Mouse (Mus musculus): Measurements from ENCODE around the gene Itpkb.

The Itpkb gene

GRCm38 (mm10) chr1:180397734-180398133 is 67.4 kb downstream of the Itpkb start:
- peak; percentile 75 for DNase-seq (ENCODE audit: low spot score)

- DNase-seq (ENCODE audit: low spot score): peak; percentile 37
These were observed 68.2 kb downstream of the Itpkb start for GRCm38 (mm10) chr1:180398446-180398845.

- no peak for DNase-seq (ENCODE audit: low spot score)
These were observed 70.6 kb downstream of the Itpkb start for GRCm38 (mm10) chr1:180400691-180401455.

GRCm38 (mm10) chr1:180401725-180402124 is 71.4 kb downstream of the Itpkb start:
- peak; percentile 92 for DNase-seq (ENCODE audit: low spot score)

GRCm38 (mm10) chr1:180402481-180403081 is 72.3 kb downstream of the Itpkb start:
- DNase-seq (ENCODE audit: low spot score): no peak

GRCm38 (mm10) chr1:180403357-180403693 is 73.0 kb downstream of the Itpkb start:
- DNase-seq (ENCODE audit: low spot score): no peak

- DNase-seq (ENCODE audit: low spot score): peak; percentile 94
These were observed 73.7 kb downstream of the Itpkb start for GRCm38 (mm10) chr1:180403694-180404606.

GRCm38 (mm10) chr1:180404706-180405105 is 74.4 kb downstream of the Itpkb start:
- DNase-seq (ENCODE audit: low spot score): no peak

GRCm38 (mm10) chr1:180405576-180406335 is 75.5 kb downstream of the Itpkb start:
- DNase-seq (ENCODE audit: low spot score): no peak

GRCm38 (mm10) chr1:180406336-180407035 is 76.2 kb downstream of the Itpkb start:
- no peak for DNase-seq (ENCODE audit: low spot score)

- DNase-seq (ENCODE audit: low spot score): peak; percentile 64
These were observed 76.9 kb downstream of the Itpkb start for GRCm38 (mm10) chr1:180407171-180407671.

GRCm38 (mm10) chr1:180407727-180408719 is 77.7 kb downstream of the Itpkb start:
- no peak for DNase-seq (ENCODE audit: low spot score)

- no peak for DNase-seq (ENCODE audit: low spot score)
These were observed 78.5 kb downstream of the Itpkb start for GRCm38 (mm10) chr1:180408832-180409231.

GRCm38 (mm10) chr1:180409771-180410170 is 79.5 kb downstream of the Itpkb start:
- no peak for DNase-seq (ENCODE audit: low spot score)

GRCm38 (mm10) chr1:180410306-180410705 is 80.0 kb downstream of the Itpkb start:
- DNase-seq (ENCODE audit: low spot score): no peak

GRCm38 (mm10) chr1:180415064-180415463 is 84.8 kb downstream of the Itpkb start:
- no peak for DNase-seq (ENCODE audit: low spot score)

GRCm38 (mm10) chr1:180415836-180416235 is 85.6 kb downstream of the Itpkb start:
- DNase-seq (ENCODE audit: low spot score): no peak

GRCm38 (mm10) chr1:180417118-180417517 is 86.8 kb downstream of the Itpkb start:
- DNase-seq (ENCODE audit: low spot score): no peak

GRCm38 (mm10) chr1:180419059-180419458 is 88.8 kb downstream of the Itpkb start:
- no peak for DNase-seq (ENCODE audit: low spot score)

All from T-cell, adult 2 months (primary cell).